Mouse (Mus musculus) embryonic facial prominence, embryonic 10.5 days (tissue): ENCODE results near the gene BC025920. TPM values are rescaled to one million over a fixed set of nuclear protein-coding genes. Genes with fewer than 3 reads are reported as not detected.
A peak's percentile ranks its signal among the peaks of the same experiment; 100 is the strongest.

Experiments used
- DNase-seq: peaks from one replicate; pipeline ENCODE4 v3.0.0-alpha.2; 2017; ENCODE audit warnings: low spot score
- H3K27ac ChIP-seq: fragments of 300-500 bp; sonication (generic); replicated peaks from 2 replicates; pipeline ENCODE4 v1.5.1; 2016; ENCODE audit warnings: mild to moderate bottlenecking
- H3K27me3 ChIP-seq: fragments of 300-500 bp; sonication (generic); replicated peaks from 2 replicates; pipeline ENCODE4 v1.6.1; 2016; ENCODE audit warnings: low read depth, mild to moderate bottlenecking; ENCODE audit not compliant: poor library complexity, severe bottlenecking
- H3K36me3 ChIP-seq: fragments of 300-500 bp; sonication (generic); replicated peaks from 2 replicates; pipeline ENCODE4 v1.6.1; 2016; ENCODE audit warnings: mild to moderate bottlenecking, moderate library complexity
- H3K4me1 ChIP-seq: fragments of 300-500 bp; sonication (generic); 2 replicates; pipeline ENCODE4 v1.6.1; 2016
- H3K4me3 ChIP-seq: fragments of 300-500 bp; sonication (generic); 2 replicates; pipeline ENCODE4 v1.5.1; 2016; ENCODE audit warnings: mild to moderate bottlenecking, moderate library complexity
- H3K9me3 ChIP-seq: fragments of 300-500 bp; sonication (generic); 2 replicates; pipeline ENCODE4 v1.6.1; 2016; ENCODE audit warnings: mild to moderate bottlenecking
- WGBS: fragments of 180-500 bp; shearing (Covaris S2); methylation state at CpG from one replicate; pipeline ENCODE4 v1.1.7; 2016; 5-methylcytosine and 5-hydroxymethylcytosine counted together
- polyA plus RNA-seq: library from polyadenylated mRNA; unstranded; fragments of >200 nt; fragmentation: Nextera tagmentation; extraction: Ambion mirVana; gene quantifications from 2 replicates; pipeline ENCODE4 v1.2.1, GENCODE M21; 2016

Gene BC025920
- polyA plus RNA-seq, 1 experiment from 2014 or later: 2.1 TPM

DNA sequence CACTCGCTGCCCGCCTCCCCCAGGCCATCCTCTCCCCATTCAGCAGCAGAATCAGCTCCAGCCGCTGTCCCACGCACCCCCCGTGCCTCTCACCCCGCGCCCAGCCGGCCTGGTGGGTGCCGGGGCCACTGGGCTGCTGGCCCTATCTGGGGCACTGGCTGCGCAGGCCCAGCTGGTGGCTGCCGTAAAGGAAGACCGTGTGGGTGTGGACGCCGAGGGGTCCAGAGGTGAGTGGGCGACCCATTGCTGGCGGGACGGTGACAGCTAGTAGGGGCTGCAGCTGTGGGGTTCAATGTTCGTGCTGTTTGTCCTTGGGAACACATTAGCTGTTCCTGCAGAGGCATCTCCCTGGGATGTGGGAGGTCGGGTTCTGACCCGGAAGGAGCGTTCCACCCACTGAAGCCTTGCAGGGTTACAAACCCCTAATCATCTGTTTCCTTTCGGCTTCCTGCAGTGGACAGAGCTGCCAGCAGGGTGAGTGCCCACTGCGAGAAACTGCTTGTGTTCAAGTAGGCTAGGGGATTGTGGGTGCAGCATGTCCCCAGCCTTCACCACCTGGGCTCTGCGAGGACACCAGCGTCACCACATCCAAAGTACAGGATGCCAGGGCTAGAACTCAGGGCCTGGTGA lies 25.5 kb upstream of the BC025920 start:
- H3K27me3 ChIP-seq: peaks cover 98% of the 10 kb centered on the region
- H3K36me3 ChIP-seq: no peaks in the 10 kb centered on the region; the same call in 1 of the 2 replicates
- H3K27ac ChIP-seq: 0 out of 2 replicates have a peak overlapping the region, but pooled peaks have one; percentile 3
- WGBS: 48% methylated on average over 25 of the region's 25 CpGs
- peak overlapping the region; percentile 19; the same call in 1 of the 2 replicates for H3K4me3 ChIP-seq
- DNase-seq: peak; percentile 40
- H3K9me3 ChIP-seq: no peaks in the 10 kb centered on the region
- peaks cover 55% of the 10 kb centered on the region for H3K4me1 ChIP-seq

DNA sequence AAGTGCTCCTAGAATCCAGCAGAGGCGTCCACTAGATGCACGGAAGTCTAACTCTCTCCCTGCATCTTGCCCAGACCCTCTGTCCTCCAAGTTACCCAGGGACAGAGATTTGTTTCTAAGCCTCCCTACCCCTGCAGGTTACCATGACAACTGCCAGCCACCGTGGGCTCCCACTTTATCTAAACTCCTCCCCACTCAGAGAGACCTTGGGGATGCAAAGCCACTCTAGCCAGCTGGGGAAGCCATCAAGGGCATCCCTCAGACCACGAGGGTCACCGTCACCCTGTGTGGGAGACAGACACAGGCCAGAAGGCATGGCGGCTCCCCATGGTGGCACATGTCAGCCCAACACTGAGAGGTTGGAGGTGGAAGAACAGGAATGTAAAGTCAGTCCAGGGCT lies 22.7 kb upstream of the BC025920 start:
- Histone ChIP-seq H3K9me3 (0 out of 2 replicates have a peak, but pooled peaks cover 3% of the 10 kb centered on the region), H3K4me1 (peaks cover 47% of the 10 kb centered on the region), H3K27me3 (peaks cover 98% of the 10 kb centered on the region), H3K27ac (no peak overlapping the region), H3K36me3 (peaks cover 20% of the 10 kb centered on the region), H3K4me3 (no peak overlapping the region)
- no peak for DNase-seq
- 58% methylated on average over 6 of the region's 6 CpGs for WGBS

DNA sequence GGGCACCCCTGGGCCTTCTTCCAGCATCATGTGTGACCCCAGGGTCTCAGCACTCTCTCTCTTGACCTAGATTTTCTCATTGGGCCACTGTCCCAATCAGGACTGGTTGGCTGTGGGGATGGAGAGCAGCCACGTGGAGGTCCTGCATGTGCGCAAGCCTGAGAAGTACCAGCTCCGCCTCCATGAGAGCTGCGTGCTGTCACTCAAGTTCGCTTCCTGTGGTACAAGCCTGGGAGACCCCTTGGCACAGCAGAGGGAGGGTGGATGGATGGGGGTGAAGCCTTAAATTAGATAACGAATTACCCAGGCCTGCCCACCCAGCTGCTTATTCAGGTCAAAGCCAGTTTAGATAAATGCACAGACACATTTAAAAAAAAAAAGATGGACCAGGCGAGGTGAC lies 17.3 kb upstream of the BC025920 start:
- WGBS: 69% methylated on average over 7 of the region's 7 CpGs
- peaks cover 98% of the 10 kb centered on the region for H3K27me3 ChIP-seq
- H3K36me3 ChIP-seq: peaks cover 28% of the 10 kb centered on the region

DNA sequence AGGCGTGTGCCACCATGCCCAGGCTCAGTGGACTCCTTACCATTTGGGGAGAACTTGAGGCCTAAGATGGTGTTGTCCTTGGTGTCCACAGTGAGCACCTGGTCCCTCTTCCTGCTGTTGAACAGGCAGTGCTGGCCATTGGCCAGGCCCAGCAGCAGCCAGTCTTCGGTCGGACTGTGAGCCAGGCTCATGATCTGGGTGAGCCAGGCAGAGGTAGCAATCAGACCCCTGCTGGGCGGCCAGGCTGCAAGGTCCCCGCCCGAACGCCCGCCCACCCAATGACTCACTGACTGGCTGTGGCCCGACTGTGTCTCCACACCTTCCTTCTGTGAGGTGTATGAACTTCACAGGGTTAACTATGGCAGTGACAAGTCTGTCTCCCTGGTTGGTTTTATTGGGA lies 14.2 kb upstream of the BC025920 start:
- WGBS: 76% methylated on average over 9 of the region's 9 CpGs
- Histone ChIP-seq H3K4me1 (peaks cover 21% of the 10 kb centered on the region), H3K4me3 (no peak overlapping the region), H3K27ac (no peak overlapping the region), H3K27me3 (peaks cover 100% of the 10 kb centered on the region), H3K9me3 (0 out of 2 replicates have a peak, but pooled peaks cover 3% of the 10 kb centered on the region), H3K36me3 (peaks cover 23% of the 10 kb centered on the region)
- DNase-seq: no peak

More for the DNA sequence above, 17.3 kb upstream of the BC025920 start:
- Histone ChIP-seq H3K4me1 (peaks cover 7% of the 10 kb centered on the region; the same call in 1 of the 2 replicates), H3K27ac (no peak overlapping the region), H3K4me3 (no peak overlapping the region), H3K9me3 (0 out of 2 replicates have a peak, but pooled peaks cover 3% of the 10 kb centered on the region)
- no peak for DNase-seq

DNA sequence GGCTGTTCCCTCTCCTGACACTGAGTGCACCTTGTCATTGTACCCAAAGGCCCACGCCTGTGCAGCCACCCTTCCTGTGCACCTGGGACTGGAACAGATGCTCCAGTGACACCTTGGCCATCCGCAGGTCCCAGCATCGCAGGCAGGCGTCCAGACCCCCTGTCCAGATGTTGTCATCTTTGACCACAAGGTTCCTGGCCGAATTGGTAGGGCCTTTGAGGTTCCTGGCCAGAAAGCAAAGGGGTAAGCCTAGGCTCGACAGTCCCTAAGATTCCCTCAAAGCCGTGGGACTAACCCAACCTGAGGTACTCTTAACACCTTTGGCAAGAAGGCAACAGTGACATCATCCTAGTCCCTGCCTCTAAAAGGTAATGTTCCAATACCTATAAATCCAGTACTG lies 13.4 kb upstream of the BC025920 start:
- no peak for DNase-seq
- 84% methylated on average over 7 of the region's 7 CpGs for WGBS
- peaks cover 29% of the 10 kb centered on the region for H3K4me1 ChIP-seq
- H3K4me3 ChIP-seq: no peak overlapping the region
- H3K9me3 ChIP-seq: 0 out of 2 replicates have a peak, but pooled peaks cover 3% of the 10 kb centered on the region
- H3K36me3 ChIP-seq: peaks cover 15% of the 10 kb centered on the region
- peaks cover 100% of the 10 kb centered on the region for H3K27me3 ChIP-seq
- no peak overlapping the region for H3K27ac ChIP-seq

DNA sequence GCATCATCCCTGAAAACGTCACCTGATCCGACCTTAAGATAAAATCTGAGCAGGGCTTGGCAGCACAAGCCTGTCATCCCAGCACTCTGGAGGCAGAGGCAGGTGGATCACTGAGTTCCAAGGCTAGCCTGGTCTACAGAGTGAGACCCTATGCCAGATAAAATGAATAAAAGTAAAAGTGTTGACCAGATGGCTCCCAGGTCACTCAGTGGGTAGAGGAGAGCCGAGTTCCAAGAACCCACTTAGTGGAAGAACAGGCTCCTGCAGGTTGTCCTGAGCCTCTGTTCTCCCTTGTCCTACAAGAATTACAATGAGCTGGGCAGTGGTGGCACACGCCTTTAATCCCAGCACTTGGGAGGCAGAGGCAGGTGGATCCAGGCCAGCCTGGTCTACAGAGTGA lies 12.8 kb upstream of the BC025920 start:
- Histone ChIP-seq H3K27me3 (peaks cover 100% of the 10 kb centered on the region), H3K4me3 (no peak overlapping the region), H3K4me1 (peaks cover 35% of the 10 kb centered on the region), H3K27ac (no peak overlapping the region), H3K36me3 (peaks cover 9% of the 10 kb centered on the region), H3K9me3 (no peaks in the 10 kb centered on the region)
- WGBS: 67% methylated on average over 4 of the region's 4 CpGs
- DNase-seq: no peak

DNA sequence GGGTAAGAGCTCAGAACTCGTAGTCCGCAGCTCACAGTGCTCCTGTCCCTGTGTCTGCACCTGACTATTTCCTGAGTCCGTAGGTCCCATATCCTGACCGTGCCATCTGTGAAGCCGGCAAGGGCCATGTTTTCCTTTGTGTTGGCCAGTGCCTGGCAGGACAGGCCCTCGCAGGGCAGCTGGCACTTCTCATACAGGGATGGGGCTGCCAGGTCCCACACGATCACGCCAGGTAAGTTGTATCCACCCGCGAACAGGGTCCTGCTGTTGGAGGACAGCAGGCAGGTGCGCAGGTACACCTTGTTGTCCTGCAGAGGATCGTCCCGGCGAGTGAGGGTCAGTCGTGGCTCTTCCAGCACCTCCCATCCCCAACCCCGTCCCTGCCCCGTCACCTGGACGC lies 12.1 kb upstream of the BC025920 start:
- H3K27ac ChIP-seq: no peak overlapping the region
- peaks cover 42% of the 10 kb centered on the region for H3K4me1 ChIP-seq
- no peak for DNase-seq
- no peak overlapping the region for H3K4me3 ChIP-seq
- peaks cover 100% of the 10 kb centered on the region for H3K27me3 ChIP-seq
- peaks cover 3% of the 10 kb centered on the region; the same call in 1 of the 2 replicates for H3K36me3 ChIP-seq
- no peaks in the 10 kb centered on the region for H3K9me3 ChIP-seq
- 75% methylated on average over 18 of the region's 18 CpGs for WGBS

DNA sequence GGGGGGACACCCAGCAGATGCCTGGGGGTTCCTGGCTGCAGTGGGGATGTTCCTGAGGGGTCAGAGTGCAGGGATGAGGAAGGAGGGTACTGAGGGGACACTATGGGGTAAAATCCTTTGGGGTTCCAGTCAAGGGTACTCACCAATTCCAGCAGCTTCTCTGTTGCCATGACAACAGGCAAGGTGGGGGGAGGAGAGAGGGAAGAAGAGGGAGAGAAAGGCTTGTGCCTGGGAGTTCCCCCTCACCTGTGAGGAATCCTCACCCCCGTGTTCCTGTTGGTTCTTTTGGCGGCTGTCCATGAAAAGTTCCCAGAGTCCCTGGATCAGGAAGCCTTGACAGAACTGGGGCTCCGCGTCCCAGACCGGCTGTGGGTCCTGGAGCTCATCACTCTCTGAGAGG lies 10.5 kb upstream of the BC025920 start:
- no peaks in the 10 kb centered on the region for H3K9me3 ChIP-seq
- H3K27ac ChIP-seq: peak overlapping the region; percentile 78
- 39% methylated on average over 5 of the region's 5 CpGs for WGBS
- DNase-seq: no peak
- H3K4me1 ChIP-seq: peaks cover 56% of the 10 kb centered on the region
- H3K4me3 ChIP-seq: 0 out of 2 replicates have a peak overlapping the region, but pooled peaks have one; percentile 3
- peaks cover 95% of the 10 kb centered on the region for H3K27me3 ChIP-seq
- no peaks in the 10 kb centered on the region for H3K36me3 ChIP-seq

DNA sequence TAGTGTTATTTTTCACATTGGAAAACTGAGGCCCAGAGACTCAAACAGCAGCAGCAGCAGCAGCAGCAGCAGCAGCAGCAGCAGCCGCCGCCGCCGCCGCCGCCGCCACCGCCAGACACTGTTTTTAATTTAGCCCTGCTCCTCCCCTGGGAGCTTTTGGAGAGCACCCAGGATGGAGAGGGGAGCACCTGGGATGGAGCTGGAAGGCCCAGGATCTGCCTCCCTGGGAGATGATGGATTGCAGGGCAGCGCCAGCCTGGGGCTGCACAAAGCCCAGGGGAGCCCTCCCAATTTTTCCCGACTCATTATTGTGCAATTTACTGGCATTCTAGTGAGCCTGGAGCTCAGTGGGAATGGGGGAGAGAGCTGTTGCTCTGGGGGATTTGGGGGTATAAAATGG lies 9.5 kb upstream of the BC025920 start:
- peak; percentile 49 for DNase-seq
- Histone ChIP-seq H3K4me3 (peak overlapping the region; percentile 47), H3K27ac (peak overlapping the region; percentile 78), H3K27me3 (peaks cover 89% of the 10 kb centered on the region), H3K36me3 (no peaks in the 10 kb centered on the region), H3K4me1 (peaks cover 65% of the 10 kb centered on the region), H3K9me3 (no peaks in the 10 kb centered on the region)
- 3% methylated on average over 10 of the region's 10 CpGs for WGBS

DNA sequence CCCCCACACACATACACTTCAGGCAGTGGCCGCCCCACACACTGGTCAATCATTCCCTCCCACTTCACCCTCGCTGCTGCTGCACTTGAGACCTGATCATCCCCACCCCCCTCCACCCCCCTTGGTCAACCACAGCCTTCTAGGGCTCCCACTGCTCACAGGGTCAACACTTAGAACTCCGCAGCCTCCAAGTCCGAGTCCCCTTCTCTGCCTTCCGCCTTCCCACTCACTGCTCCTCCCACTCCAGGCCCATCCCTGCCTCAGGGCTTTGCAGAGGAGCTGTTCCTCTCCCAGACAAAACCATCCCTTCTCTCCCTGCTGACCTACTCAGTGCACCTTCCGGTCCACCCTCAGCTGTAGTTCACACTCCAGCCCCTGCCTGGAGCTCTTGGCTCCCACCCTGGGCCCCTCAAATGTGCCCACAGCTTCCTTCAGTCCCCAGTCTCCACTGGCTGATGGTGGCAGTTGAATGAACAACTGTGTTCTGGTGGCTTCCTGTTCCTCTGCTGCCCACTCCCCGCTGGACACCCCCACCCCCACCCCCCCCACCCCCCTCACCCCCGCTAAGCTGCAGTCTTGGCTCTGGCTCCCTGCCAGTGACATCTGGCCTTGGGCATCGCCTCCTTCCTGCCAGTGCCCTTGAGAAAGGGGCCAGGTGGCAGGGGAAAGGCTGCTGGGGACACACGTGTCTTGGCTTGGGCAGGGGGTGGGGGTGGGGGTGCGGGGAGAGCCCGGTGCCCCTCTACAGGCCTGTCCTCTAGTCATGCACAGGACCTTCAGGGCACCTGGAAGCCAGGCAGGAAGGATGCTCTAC lies 8.7 kb upstream of the BC025920 start:
- no peaks in the 10 kb centered on the region for H3K9me3 ChIP-seq
- H3K27ac ChIP-seq: peak overlapping the region; percentile 78
- H3K4me3 ChIP-seq: peak overlapping the region; percentile 47
- no peaks in the 10 kb centered on the region for H3K36me3 ChIP-seq
- 7% methylated on average over 12 of the region's 12 CpGs for WGBS
- peak; percentile 59 for DNase-seq
- peaks cover 89% of the 10 kb centered on the region for H3K27me3 ChIP-seq
- H3K4me1 ChIP-seq: peaks cover 72% of the 10 kb centered on the region

DNA sequence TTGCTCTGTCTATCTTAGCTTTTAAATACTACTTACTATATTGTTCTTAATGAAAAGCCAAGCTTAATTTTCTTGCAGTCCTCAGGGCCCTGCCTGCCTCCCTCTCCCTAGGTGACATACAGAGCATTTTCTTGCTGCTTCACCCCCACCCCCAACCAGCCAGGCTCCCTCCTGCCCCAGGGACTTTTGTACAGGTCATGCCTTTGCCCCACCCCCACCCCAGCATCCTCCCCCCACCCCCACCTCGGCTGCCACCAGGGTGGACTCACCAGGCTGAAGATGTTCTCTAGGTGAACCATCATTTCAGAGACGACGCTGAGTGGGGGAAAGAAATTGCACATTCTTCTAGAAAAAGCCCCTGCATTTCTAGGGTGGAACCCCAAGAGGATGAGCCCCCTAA lies 7.7 kb upstream of the BC025920 start:
- H3K4me1 ChIP-seq: peaks cover 80% of the 10 kb centered on the region
- no peak overlapping the region for H3K4me3 ChIP-seq
- no peaks in the 10 kb centered on the region for H3K36me3 ChIP-seq
- DNase-seq: no peak
- H3K27me3 ChIP-seq: peaks cover 83% of the 10 kb centered on the region
- no peak overlapping the region for H3K27ac ChIP-seq
- no peaks in the 10 kb centered on the region for H3K9me3 ChIP-seq
- WGBS: 29% methylated on average over 3 of the region's 3 CpGs

DNA sequence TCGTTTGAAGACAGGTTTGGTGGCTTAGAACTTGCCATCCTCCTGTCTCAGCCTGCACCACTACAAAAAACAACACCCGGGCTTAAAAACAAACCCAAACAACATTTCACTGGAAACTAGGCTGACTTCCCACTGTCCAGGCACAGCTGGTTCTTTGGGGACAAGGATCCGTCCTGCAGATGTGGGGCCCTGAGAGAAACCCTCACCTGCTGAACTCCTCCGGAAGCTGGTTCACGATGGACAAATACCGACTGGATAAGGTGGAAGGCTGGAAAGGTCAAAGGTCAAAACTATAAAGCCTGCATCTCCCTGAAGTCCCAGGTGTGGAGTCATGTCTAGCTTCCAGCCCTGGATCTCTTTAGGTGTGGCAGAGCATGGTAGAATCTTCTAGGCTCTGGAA lies 7.2 kb upstream of the BC025920 start:
- H3K4me3 ChIP-seq: no peak overlapping the region
- H3K9me3 ChIP-seq: no peaks in the 10 kb centered on the region
- H3K4me1 ChIP-seq: peaks cover 80% of the 10 kb centered on the region
- peaks cover 77% of the 10 kb centered on the region for H3K27me3 ChIP-seq
- no peak overlapping the region for H3K27ac ChIP-seq
- no peak for DNase-seq
- no peaks in the 10 kb centered on the region for H3K36me3 ChIP-seq
- 44% methylated on average over 6 of the region's 6 CpGs for WGBS

DNA sequence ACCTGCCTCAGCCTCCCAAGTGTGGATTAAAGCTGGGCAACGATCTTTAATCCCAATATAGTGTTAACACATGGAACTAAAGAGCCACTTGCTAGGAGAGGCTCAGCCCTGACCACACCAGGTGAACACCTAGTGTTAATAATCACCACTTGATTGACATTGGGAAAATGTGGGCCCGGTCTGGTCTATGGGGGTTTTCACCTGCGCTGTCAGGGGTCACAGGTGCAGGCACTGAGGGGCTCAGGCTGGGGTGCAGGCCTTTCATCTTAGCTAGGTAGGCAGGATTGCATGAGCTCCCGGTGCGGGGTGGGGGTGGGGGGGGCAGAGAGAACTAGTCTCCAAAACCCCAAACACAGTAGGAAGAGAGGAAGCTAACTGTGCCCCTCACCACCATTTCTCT lies 6.4 kb upstream of the BC025920 start:
- WGBS: 67% methylated on average over 5 of the region's 5 CpGs
- H3K4me1 ChIP-seq: peaks cover 80% of the 10 kb centered on the region
- no peak overlapping the region for H3K27ac ChIP-seq

More for the DNA sequence above, 6.4 kb upstream of the BC025920 start:
- Histone ChIP-seq H3K9me3 (no peaks in the 10 kb centered on the region), H3K36me3 (no peaks in the 10 kb centered on the region), H3K27me3 (peaks cover 70% of the 10 kb centered on the region), H3K4me3 (no peak overlapping the region)
- DNase-seq: no peak
